Mouse (Mus musculus) right cerebral cortex, postnatal 14 days (tissue): ENCODE measurements around the gene Hivep3.

ENCODE experiments used
- DNase-seq: peaks from one replicate; pipeline ENCODE4 v3.0.0; 2022

Gene Hivep3

DNA sequence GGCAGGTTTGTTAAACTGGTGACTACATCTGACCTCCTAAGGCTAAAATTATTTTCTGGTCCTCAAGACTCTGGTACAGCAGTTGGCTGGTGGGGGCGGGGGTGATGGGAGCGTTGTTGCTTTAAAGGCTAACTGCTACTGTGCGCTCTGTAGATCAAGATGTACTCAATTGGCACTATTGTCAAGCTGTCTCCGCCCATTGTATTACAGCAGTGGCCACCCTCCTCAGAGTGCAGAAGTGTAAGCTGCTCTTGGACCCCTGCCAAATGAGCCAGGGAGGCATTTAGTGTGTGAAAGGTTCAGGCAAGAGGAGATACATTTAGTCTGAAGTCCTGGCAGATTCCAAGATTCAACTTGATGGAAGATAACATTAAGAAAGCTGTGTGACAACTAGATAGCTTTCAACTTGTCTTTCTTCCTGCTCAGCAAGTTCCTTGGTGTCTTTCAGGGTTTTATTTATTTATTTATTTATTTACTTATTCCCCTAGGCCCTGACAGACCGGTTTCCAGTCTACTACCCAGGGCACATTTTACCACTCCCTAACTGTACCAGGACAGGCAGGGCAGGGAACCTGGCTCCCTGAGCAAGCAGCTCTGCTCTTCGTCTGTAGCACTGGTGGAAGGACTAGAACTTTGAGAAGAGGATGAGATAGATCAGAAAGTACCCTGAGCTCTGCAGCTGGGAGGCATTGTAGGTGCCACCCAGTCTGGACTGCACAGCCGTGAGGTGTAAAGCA lies 83.2 kb downstream of the Hivep3 start:
- DNase-seq: peak; percentile 36

DNA sequence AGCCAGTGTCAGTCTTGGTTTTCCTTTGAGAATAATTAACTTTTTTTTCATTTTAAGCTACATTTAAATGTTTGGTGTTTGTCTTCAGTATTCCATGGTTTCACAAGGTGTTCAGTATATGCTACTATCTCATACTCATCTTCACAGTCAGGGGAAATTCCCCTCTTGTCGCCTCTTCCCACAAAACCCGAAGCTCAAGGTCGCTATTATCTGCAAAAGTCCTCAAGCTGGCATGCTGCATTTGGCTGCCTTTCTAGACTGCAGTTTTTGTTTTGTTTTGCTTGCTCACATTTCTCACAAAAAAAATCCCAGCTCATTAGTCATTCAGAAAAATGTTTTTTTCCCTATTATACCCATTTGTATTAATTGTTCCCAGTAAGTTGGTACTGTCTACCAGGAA lies 92.4 kb downstream of the Hivep3 start:
- no peak for DNase-seq

DNA sequence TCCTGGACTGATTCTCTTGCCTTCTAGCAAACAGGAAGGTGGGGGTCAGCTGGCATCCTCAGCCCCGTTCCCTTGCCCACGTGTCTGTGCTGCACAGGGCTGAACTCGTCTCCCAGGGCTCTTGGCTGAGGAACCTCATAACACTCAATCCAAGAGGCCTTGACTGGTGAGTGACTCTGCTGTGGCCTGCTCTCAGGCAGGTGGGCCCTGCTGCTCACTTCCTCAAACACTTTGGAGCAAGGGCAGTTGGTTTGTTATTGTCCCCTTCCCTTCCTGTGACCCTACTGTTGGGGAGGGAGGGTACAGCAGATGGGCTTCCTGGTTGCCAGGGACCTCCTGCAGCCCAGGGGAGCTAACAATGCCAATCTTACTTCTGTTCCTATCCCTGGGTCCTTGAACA lies 94.8 kb downstream of the Hivep3 start:
- no peak for DNase-seq

GRCm38 (mm10) chr4:119828996-119829395 lies 95.4 kb downstream of the Hivep3 start:
- no peak for DNase-seq

GRCm38 (mm10) chr4:119833333-119833732 lies 99.7 kb downstream of the Hivep3 start:
- DNase-seq: no peak

DNA sequence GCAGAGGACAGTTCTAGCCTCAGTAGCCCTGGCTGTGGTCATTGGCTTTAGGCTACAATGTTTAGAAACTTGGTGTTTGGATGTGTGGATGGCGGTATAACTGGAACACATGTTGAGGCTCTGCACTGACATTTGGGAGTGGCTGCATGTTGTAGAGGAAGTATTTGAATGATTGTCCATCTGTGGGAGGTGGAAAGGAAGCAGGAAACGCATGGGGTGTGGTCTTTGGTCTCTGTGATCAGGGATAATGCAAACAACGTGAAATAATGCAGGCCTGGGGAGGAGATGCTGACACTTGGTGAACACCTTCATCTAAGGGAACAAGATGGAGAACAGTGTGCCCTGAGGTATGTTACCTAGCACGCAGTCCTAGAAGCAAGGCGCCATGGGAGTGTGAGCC lies 100.3 kb downstream of the Hivep3 start:
- DNase-seq: no peak

- DNase-seq: no peak
Observed at GRCm38 (mm10) chr4:119836181-119836580, 102.6 kb downstream of the Hivep3 start.

GRCm38 (mm10) chr4:119837505-119838065 lies 104.0 kb downstream of the Hivep3 start:
- no peak for DNase-seq

DNA sequence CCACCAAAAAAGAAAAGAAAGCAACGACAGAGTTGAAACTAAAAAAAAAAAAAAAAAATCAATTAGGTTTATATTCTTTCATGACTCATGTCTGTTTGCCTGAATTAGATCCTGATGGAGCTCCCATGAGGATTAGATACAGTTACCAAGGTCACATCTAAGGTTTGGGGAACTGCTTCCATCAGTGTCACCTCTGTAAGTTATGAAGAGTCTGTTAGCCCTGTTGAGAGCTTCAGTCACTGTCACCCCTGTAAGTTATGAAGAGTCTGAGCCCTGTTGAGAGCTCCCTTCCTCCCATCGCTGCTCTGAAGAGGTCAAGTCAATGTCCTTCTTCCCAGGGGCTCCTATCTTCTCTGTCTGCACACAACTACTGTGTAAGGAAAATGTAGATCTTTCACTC lies 104.7 kb downstream of the Hivep3 start:
- DNase-seq: no peak

- DNase-seq: no peak
Observed at GRCm38 (mm10) chr4:119843294-119843693, 109.7 kb downstream of the Hivep3 start.

- no peak for DNase-seq
Observed at GRCm38 (mm10) chr4:119844267-119844666, 110.7 kb downstream of the Hivep3 start.

- DNase-seq: no peak
Observed at GRCm38 (mm10) chr4:119845596-119846161, 112.1 kb downstream of the Hivep3 start.

GRCm38 (mm10) chr4:119852483-119852882 lies 118.9 kb downstream of the Hivep3 start:
- DNase-seq: peak; percentile 33

DNA sequence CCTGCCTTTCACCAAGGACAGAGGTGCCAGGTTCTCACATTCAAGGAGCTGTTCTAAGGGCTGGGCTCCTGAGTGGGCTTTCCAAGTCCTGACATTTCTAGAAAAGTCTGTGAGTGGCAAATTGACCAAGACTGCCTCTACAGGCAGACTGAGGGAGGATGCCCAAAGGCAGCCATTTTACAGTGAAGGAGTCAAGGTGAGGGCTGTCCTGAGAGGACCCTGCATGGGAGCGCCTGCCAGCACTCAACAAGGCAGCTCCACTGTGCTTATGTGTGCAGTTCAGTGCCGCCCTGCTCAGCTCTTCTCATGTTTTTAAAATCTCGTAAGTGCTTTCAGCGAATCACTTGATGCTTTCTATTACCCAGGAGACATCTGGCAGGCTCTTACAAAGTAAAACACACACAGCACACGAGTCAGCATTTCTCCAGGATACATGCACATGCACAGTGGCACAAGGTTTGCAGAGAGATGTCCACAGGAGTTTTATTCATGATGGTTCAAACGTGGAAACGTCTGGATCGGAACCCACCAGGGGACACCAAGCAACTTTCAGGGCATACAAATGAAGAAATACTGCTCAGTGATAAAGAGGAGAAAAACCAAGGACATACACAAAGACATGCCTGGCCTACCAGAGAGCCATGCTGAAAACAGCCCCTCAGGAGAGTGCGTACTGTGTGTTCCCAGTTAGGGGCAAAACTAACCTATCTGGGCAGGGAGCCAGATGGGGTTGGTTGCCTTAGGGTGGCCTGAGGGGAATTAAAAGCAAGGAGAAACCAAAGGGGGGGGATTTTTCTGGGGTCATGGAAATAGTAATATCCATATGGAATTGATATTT lies 120.9 kb downstream of the Hivep3 start:
- DNase-seq: no peak

GRCm38 (mm10) chr4:119859454-119859853 lies 125.9 kb downstream of the Hivep3 start:
- DNase-seq: no peak

GRCm38 (mm10) chr4:119861001-119861400 lies 127.4 kb downstream of the Hivep3 start:
- DNase-seq: no peak

GRCm38 (mm10) chr4:119865827-119866455 lies 132.4 kb downstream of the Hivep3 start:
- no peak for DNase-seq

DNA sequence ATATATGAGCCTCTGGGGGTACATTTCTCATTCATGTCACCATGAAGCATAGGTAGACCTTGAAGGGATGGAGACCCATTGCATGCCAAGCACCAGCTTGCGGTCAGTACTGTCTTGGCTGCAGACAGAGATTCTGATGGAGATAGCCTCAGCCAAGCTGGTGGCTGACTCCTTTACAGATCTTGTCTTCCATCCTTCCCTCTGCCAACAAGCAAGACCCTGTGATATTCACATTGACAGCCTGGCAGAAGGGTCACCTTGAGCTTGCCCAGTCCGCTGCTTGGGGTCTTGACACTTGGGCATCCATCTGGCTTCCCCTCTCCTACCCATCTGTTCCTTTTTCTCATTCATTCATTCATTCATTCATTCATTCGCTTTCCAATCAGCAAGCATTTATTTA lies 133.5 kb downstream of the Hivep3 start:
- no peak for DNase-seq

GRCm38 (mm10) chr4:119870411-119870810 lies 136.8 kb downstream of the Hivep3 start:
- DNase-seq: no peak

DNA sequence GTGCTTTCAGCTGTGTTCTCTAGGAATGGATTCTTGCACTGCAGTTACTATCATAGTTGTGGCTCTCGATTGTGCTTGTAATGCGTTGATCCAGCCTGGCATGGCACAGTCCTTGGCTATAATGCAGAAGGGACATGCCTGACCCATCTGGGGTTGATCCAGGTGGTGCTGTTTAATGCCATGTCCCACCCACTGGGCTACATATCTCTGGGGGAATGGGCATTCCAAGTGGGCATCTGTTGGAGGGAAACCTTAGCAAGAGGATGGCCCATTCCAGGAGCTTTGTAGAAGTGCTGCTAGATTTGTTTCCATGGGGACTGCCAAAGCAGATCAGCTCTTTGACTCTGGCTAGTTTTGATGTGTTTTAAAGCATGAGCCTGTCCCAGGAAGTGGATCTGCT lies 137.9 kb downstream of the Hivep3 start:
- no peak for DNase-seq

- DNase-seq: no peak
Observed at GRCm38 (mm10) chr4:119871861-119872582, 138.4 kb downstream of the Hivep3 start.

DNA sequence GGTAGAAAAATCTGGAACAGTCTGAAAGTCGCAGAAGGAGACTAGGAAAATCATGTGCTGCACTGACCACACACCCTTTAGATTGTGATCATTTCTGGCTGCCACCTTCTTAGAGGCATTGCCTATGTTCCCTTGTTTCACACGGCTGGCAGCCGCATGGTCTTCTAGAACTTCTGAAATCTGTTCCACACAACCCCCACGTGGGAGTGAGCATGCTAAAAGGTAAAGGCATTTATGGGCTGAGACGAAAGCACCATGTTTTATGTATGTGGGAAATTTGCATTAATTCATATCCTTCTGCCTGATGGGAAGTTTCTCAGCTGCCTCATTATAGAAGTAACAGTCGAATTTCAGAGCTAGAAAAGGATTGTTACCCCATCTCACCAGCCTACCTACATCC lies 140.4 kb downstream of the Hivep3 start:
- no peak for DNase-seq
